Mouse (Mus musculus) embryo, embryonic 11.5 days (tissue): ENCODE measurements at regions not wholly inside any gene's neighbourhood (a gene's known extent, or its start where the extent isn't known, plus 50 kb on each side); places are given as distances from the start of the nearest gene placed in this dataset.

Experiments used
- DNase-seq: peaks from one replicate; pipeline ENCODE4 v3.0.0-alpha.2; 2012; ENCODE audit warnings: low read depth, low spot score

DNA sequence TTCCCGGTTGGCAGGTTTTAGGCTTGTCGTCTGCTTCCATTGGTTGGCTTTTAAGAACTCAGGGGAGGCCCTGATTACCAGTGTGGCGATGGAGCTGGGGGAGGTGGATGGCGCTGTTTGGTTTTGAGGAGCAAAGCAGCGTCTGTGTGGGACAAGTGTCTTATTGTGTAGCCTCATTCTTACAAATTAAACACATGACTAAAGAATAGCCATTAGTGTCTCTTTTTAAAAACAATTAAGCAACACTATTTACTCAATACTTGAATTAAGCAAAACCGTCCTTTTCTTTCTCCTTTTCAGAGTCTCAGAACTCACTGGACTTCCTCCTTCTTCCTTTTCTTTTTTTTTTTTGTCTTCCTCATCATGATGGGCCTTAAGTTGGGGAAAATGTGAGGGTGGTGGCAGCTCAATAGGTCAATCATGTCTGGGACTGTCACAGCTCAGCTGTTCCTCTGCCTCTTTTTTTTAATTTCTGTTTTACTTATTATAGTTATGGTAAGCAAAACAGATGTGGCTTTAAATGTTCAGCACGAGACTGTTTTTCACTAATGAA is 89.1 kb downstream of the Kcnrg start:
- no peak for DNase-seq

DNA sequence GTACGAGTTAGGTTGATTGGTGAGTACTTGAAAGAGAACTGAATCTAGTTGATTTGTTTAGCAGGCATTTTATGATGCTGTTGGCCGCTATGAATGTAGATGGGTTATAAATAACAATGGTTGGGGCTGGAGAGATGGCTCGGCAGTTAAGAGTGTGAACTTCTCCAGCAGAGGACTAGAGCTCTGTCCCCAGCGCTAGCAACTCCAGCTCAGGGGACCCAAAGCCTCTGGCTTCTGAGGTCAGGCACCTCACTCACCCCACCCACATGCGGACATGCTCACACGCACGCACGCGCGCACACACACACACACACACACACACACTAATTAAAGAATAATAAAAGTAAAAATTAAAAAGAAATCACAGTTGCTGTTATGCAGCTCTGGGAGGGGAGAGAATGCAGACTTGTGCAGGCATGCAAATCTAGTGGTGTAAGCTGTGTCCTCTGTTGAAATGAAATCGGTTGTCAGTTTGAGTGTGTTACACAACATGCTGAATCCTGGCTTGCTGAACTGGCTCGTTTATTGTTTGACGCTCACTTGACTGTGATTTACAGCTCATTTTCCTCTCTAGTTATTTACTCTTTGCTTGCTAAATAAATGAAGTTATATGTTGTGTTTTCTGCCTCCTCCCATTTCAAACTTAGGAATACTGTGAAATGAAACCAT is 89.8 kb downstream of the Kcnrg start:
- DNase-seq, result no peak

DNA sequence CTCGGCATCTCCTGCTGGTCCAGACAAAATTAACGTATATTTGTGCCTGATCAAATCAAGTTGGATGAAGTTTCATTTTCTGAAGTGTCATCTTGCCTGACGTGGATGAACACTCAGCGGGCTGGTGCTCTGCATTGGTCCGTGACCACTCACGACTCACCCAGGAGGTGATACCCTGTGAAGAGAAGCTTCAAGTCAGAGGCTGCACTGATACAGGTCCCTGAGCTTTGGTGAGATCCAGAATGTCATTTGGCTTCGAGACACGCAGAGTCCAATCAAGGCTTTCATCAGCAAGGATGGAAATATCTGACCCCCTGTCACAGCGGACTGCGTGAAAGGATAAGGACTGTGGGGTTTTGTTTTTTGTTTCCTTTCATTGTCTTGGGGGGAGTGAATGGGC is 90.4 kb downstream of the Kcnrg start:
- no peak for DNase-seq

DNA sequence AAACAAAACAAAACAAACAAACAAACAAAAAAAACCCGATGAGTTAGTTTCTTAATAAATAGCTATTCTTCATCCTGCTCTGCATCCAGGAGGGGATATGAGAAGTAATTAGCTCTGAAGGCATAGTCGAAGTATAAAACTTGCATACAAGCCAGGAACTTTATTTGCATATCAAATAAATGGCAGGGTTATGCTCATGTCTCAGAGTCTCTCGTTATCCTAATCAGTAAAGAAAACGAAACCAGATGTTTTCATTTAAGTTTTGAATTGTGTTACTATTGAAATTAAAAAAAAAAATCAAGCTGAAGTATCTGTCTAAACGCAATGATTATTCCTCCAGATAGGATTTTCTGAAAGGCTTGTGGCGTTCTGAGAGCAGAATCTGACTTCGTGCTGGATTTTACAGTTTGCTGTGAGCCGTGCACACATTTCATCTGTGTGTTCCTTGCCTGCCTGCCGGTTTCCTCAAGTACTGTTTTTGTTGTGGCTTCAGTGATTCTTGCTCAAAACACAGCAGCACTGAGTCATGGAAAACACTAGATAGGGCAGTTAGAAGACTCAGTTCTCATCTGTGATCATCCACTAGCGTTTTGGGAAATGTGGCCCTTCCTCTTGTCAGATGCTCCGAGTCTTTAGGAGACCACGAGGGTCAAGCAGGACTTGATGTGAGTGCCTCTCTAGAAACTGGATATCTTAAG is 91.2 kb downstream of the Kcnrg start:
- DNase-seq, result no peak

DNA sequence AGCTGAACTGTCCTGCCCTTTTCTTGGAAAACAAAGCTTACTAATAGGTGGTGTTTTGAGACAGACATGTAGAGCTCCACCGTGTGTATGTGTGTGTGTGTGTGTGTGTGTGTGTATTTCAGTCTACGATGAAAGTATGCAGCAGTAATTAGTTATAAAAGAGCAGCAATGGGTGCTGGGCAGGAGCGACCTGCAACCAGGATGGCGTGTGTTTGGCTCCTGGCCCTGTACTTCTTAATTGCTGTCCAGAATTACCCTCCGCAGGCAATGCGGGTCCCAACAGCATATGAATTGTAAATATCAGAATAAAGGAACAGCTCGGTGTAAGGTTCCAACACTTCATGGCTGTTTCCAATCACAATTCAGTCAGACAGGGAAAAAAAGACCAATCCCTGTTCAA is 92.4 kb downstream of the Kcnrg start:
- DNase-seq, result no peak

DNA sequence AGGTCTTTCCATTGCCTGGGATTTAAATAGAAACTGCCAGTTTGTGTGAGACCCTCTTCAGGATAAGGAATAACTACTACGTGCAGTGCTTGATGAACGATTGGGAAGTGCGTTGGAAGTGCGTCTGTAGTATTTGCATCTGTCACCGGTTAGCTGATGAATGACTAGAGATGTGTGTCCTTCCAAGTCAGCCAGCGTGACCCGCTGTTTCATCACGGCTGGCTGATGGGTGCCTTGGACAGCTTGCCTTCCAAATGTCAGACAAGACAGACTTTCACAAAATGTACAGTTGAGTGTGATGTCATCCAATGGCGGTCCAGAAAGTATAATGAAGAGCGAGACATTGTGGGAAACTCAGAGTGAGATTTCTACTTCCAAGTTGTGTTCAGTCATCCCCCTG is 93.9 kb downstream of the Kcnrg start:
- no peak for DNase-seq

DNA sequence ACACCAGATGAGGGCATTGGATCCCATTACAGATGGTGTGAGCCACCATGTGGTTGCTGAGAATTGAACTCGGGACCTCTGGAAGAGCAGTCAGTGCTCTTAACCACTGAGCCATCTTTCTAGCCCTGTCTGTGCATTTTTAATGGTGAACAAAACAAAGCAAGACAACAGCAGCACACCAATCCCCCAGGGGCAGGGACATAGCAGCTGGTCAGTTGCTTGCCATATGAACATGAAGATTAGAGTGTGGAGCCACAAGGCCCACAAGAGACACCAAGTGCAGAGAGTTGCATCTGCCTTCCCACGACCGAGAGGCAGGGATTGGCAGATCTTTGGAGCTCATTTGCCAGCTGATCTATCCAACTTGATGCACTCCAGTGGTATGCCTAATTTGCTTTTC is 96.7 kb downstream of the Kcnrg start:
- DNase-seq, result no peak

DNA sequence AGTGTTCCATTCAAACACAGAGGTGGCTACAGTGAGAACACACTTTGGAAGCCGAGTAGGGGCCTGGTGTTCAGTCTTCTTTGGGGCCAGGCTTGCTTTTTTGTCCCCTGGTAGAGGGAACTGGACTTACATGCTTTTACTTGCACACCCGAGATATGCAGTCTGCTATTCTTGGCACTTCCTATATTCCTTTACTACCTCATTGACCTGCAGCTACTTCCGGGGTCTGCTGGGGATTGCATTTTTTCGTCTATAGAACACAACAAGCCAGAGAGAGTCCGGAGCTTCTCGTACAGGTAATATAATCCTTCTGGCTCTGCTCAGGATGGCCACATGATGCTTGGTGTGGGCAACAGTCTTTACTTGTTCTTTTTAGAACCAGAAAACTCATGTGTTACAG is 99.7 kb downstream of the Kcnrg start:
- no peak for DNase-seq

DNA sequence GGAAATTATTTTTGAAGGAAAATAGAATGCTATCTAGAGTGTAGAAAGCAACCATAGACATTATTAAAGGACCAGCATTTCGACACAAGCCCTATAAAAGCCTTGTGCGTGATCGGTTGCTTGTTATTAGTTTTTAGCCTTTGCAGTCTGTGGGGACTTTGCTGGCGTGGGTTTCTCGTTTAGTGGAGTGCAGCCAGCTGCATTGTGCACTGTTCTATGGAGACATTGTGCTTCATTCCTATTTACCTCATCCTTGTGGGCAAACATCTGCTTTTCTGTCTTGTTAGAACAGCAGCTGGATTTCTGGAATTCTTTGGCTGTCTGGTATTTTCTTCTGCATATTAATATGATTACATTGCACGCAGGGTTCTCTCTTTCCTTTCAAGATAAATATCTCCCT is 101.1 kb downstream of the Kcnrg start:
- DNase-seq, result no peak

DNA sequence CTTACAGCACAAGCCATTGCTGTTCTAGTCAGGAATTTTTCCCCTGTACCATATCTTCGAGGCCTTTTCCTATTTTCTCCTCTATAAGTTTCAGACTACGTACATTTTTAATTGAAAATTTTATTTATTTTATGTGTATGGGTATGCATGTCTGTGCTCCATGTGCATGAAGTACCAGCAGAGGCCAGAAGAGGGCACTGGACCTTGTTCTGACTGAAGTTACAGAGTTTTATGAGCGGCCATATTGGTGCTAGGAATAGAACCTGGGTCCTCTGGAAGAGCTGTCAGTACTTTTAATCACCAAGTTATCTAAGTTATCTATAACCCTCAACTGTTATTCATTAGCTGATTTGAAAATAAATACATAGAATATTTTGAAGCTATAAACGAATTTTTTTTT is 108.5 kb downstream of the Kcnrg start:
- DNase-seq, result no peak

DNA sequence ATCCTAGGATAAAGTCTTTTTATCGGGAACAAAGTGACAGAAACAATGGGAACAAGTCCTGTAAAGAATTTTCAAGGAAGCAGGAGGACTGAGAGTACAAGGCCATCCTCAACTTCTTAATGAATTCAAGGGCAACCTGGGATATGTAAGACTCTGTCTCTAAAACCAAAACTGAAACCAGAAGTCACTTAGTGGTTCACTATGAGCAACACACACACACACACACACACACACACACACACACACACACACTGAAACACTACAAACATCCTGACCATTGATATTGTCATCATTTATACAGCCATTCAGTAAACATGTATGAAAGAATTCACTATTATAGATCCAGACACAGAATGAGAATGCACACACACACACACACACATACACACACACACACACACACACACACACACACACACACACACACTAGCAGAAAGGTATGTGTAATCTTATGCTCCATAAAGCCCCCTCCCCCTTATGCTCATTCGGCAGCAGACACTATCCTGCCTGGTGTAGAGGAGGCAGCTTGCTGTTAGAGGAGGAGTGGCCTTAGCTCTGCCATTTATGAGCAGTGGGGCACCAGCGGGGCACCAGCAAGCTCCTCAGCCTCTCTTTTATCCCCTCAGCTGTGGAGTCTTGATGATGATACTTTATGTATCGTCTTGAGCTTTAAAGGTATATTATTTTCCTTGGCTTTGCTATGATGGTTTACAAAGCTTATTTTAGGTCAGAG is 111.3 kb downstream of the Kcnrg start:
- no peak for DNase-seq

DNA sequence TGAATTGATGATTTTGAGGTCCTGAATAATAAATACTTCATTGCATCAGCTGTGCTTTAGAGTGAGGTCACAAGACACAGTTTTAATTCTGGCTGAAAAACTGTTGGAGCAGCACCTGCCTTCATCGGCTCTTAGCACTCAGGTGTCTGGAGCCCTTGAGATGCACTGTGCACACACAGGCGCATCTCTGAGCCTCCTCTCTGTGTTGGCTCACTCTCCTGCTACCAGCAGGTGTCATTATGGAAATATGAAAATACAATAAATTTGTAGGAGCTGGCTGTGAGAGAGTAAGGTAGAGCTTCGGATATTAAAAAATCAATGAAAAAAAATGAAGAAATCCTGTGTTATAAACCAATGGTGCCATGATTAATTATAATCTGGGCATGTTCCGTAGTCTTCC is 114.0 kb downstream of the Kcnrg start:
- no peak for DNase-seq

DNA sequence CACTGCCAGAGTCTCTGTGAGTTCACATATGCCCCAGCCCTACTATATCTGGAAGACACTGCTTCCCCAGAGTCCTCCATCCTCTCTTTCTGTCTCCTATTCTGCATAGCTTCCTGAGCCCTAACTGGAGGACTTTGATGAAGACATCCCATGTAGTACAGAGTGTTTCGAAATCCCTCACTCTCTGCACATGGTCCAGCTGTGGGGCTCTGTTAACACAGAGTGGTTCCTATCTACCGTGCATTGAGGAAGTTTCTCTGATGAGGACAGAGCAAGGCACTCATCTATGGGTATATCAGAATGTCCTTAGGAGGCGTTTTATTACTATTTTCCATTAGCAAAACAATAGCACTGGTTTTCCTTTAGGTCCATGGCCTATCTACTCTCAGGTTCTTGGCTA is 117.7 kb downstream of the Kcnrg start:
- DNase-seq, result no peak

DNA sequence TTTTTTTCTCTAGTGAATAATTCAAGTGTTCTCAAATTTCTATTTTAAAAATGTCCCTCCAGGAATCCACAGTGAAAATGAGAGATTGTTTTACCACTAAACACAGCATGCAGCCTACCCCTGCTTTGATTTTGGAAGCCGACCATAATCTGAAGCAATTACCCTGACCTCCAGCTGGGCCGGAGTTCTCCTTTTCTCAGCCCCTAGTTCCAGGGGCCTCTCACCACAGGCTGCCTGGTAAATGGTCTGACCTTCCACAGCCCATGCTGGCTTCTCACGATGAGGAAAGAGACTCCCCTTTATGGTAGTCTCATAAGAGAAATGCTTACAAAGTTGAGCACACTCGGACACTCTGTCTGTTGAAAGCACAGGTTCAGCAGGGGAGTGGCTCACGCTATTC is 121.3 kb downstream of the Kcnrg start:
- DNase-seq, result no peak

DNA sequence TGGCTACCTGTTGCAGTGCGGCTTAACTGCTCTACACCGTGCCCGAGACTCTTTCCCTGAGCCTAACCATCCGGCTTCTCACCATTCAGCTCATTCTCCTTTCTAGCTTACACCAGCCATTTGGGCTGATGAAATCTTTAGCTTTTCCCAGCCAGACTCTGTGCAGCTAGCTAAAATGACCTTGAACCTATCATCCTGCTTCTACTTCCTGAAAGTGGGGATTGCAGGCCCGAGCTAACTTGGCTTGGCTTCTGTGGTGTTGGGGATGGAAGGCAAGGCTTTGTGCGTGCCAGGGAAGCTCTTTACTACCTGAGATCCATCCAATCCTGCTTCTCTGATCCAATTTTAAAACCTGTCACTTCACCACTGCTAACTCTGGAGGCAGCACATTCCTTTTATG is 128.3 kb downstream of the Kcnrg start:
- DNase-seq, result no peak

DNA sequence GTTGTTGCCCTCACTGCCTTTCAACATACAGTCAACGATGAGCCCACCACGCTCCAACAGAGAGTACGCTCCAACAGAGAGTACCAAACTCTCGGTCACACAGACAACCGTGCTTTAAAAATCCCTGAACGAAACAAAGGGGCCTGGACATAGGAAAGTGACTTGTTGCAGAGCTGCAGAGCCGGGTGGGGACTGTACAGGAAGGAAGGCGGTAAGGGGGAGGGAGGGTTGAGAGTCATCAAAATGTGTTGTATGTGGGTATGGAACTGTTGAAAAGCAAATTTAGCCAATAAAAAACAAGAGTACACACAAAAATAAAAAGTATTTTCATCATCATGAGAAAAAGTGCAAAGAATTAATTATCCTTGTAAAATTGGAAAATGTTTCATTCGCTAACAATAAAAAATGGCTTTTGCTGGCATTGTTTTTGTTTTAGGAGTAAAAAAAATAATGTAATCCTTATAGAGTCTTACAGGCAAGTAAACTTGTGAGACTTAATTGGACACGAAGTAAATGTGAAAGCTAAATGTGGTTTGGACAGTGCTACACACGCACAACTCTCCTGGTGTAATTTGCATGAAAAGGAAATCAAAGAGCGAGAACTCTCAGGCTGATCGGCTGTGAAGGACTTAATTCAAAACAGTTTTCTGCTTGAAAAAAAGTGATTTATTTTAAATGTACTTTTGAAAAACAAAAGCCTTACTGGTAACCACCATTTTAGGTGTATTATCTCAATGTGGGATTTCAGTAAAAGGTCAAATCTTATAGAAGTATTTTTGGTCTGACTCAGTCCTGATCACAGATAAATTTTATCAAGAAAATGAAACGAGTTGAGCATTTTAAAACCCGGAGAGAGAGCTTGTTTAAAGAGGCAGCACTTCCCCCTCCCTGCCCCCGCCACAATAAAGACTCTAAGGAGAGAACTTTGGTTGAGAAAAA is 129.4 kb downstream of the Kcnrg start:
- no peak for DNase-seq

DNA sequence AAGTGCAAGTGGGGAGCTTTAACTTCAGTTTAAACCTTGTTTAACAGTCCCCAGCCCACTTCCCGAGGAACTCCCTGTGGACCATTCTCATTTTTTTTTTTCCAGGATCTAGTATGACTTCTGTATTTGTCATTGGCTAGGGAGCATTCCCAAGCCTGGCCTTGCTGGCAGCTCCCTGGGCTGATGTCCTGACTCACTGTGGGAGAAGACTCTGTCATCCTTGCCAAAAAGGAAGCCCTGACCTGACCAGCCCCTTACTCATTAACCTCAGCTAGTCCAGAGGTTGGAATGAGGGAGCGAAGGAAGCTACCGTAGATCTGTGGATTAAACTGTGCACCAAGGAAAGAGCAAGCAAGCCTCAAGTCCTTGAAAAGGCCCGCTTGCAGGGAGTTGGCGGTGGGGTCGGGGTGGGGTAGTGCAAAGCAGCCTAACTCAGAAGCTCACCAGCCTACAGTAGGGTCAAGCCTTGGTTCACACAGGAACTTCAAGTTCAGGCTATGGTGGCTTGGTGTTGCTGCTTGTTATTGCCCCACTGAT is 130.3 kb downstream of the Kcnrg start:
- DNase-seq, result no peak

DNA sequence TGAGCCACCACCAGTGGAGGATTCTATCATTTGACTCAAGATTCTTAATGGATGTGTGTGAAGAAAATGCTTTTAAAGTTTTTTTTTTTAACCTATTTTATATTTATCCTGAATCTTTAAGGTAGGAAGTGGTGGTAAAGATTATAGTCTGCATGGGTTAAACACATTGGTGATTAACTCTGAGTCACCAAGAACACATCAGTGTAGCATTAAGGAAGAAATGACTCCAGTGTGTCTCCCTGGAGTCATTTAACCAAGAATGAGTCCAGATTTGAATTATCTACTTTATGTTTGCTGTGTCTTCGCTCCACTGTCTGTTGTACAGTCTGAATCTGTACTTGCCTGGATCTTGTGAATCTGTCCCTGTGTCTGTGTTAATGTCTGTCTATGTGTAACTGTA is 132.2 kb downstream of the Kcnrg start:
- no peak for DNase-seq

DNA sequence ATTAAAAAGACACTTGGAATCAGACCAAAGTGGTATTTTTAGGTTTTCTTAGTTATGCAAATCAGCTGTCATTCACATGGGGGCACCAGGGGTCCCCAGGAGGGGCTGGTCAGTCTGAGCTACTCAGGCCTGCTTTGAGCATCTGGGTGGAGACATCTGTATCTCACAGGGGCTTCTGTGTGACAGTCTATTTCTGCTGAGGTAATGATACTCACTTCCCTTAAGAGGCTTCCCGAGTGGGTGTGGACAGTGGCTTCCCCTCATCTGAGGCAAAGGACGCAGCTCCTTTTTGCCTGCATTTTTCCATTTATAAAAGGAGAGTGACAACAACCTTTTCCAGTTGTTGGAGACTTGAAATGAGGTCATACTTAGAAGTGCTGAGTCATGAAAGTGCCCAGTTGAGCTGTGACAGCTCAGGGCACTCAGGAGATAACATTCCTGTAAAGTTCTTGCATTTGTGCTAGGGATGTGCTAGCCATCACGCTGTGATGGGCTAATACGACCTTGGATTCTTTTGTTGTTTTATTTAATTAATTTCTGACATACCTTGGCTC is 136.7 kb downstream of the Kcnrg start:
- DNase-seq, result no peak

DNA sequence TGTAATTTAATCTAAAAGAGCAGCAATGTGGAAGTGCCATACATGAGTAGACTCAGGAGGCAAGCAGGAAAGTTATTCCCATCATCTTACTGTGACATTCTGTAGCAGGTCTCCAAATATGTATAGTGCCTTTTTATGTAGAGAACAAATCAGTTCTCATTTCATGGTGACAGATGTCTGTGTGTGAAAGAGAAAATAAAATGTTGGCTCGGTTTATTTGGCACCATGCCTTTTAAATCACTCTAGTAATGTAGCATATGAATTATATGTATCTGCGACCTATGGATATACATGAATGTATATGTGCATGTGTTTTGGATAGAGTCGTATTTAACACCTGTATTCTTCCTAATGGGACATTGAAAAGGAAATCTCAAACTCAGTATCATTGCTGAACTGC is 146.2 kb downstream of the Kcnrg start:
- no peak for DNase-seq

DNA sequence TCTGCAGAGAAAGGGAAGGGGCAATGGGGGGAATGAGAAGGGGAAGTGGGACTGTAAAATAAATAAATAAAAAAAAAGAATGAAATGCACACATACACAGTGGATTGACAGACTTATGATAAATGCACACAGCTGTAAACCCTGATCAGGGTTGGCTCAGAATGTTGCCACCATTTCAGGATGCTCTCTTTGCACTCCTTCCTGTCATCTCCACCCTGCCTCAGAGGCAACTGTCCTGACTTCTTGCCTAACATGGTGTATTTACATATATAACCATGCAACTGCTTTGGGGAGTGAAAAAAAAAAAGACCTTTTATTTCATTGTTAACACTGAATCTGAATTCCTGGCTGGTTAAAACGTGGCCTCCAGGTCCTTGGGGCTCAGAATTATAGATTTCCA is 149.4 kb downstream of the Kcnrg start:
- no peak for DNase-seq
